Mouse (Mus musculus) hindbrain, postnatal 0 days (tissue): ENCODE measurements around the gene Neb. TPM values are rescaled to one million over a fixed set of nuclear protein-coding genes. Genes with fewer than 3 reads are reported as not detected.
A peak's percentile ranks its signal among the peaks of the same experiment; 100 is the strongest.

Source experiments
- ATAC-seq: fragments of 200-750 bp; cut with Nextera tagmentation; 2 replicates; pipeline ENCODE4 v1.8.0; 2017; ENCODE audit warnings: mild to moderate bottlenecking, moderate TSS enrichment, moderate library complexity
- DNase-seq: peaks from one replicate; pipeline ENCODE4 v3.0.0-alpha.2; 2015; ENCODE audit warnings: low spot score
- H3K27ac ChIP-seq: fragments of 300-500 bp; sonication (generic); 2 replicates; pipeline ENCODE4 v1.5.1; 2014; ENCODE audit warnings: mild to moderate bottlenecking
- H3K27me3 ChIP-seq: fragments of 300-500 bp; sonication (generic); 2 replicates; pipeline ENCODE4 v1.6.1; 2014; ENCODE audit warnings: low read length, mixed read lengths; ENCODE audit not compliant: insufficient read depth
- H3K36me3 ChIP-seq: fragments of 300-500 bp; sonication (generic); 2 replicates; pipeline ENCODE4 v1.6.1; 2014; ENCODE audit warnings: low read length, mixed read lengths; ENCODE audit not compliant: insufficient read depth
- H3K4me1 ChIP-seq: fragments of 300-500 bp; sonication (generic); 2 replicates; pipeline ENCODE4 v1.6.1; 2014; ENCODE audit warnings: antibody characterized with exemption, low read length, mixed read lengths; ENCODE audit not compliant: insufficient read depth
- H3K4me2 ChIP-seq: fragments of 300-500 bp; sonication (generic); 2 replicates; pipeline ENCODE4 v1.6.1; 2014; ENCODE audit warnings: low read depth, mild to moderate bottlenecking, low read length, moderate library complexity, mixed read lengths
- H3K4me3 ChIP-seq: fragments of 300-500 bp; sonication (generic); 2 replicates; pipeline ENCODE4 v1.5.1; 2014; ENCODE audit warnings: low read length
- H3K9ac ChIP-seq: fragments of 300-500 bp; sonication (generic); replicated peaks from 2 replicates; pipeline ENCODE4 v1.6.1; 2014; ENCODE audit warnings: mild to moderate bottlenecking, low read length, moderate library complexity, mixed read lengths
- H3K9me3 ChIP-seq: fragments of 300-500 bp; sonication (generic); 2 replicates; pipeline ENCODE4 v1.6.1; 2016; ENCODE audit warnings: low read length, mixed read lengths
- CTCF ChIP-seq: IDR thresholded peaks from 2 replicates; pipeline ENCODE4 v1.5.1; 2016; ENCODE audit warnings: antibody characterized with exemption, control low read depth, low read depth
- WGBS: fragments of 180-500 bp; shearing (Covaris S2); extraction: QIAGEN DNeasy Blood & Tissue Kit; methylation state at CpG from one replicate; pipeline ENCODE4 v1.1.7; 2014; 5-methylcytosine and 5-hydroxymethylcytosine counted together
- polyA plus RNA-seq: library from polyadenylated mRNA; unstranded; fragments of >200 nt; fragmentation: Nextera tagmentation; extraction: Ambion mirVana; gene quantifications from 2 replicates; pipeline ENCODE4 v1.2.1, GENCODE M21; 2015
- total RNA-seq: library from RNA; depleted of rRNA; stranded (reverse); fragments of >200 nt; gene quantifications from 2 replicates; pipeline ENCODE4 v1.2.3, GENCODE M21; 2014

The Neb gene
- total and polyA plus RNA-seq, 2 experiments from 2014 or later = 0.58 to 1.2 TPM

DNA sequence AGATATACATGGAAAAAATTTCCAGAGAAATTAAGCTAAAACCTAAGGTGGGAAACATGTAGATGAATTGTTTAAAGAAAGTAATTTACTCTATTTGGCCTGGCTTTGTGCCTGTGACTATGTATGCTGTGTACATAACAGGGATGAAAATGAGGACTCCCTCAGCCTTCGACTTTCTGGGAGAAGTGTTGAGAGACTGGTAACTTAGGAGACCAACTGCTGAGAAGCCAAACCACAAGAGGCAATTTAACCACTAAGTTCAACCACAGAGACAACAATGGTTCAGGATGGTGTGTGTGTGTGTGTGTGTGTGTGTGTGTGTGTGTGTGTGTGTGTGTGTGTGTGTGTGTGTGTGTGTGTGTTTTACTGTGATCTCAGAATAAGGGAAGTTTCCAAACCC is 126.2 kb downstream of the Neb start:
- Histone ChIP-seq H3K27ac (no peak overlapping the region), H3K36me3 (no peaks in the 10 kb centered on the region), H3K4me2 (no peak overlapping the region), H3K9ac (no peak overlapping the region), H3K4me1 (no peaks in the 10 kb centered on the region; the same call in 1 of the 2 replicates), H3K27me3 (no peaks in the 10 kb centered on the region), H3K9me3 (no peaks in the 10 kb centered on the region), H3K4me3 (no peak overlapping the region)
- no peak for TF ChIP-seq CTCF
- 55% methylated on average over 1 of the region's 1 CpGs for WGBS
- DNase-seq (no peak), ATAC-seq (no peak)

DNA sequence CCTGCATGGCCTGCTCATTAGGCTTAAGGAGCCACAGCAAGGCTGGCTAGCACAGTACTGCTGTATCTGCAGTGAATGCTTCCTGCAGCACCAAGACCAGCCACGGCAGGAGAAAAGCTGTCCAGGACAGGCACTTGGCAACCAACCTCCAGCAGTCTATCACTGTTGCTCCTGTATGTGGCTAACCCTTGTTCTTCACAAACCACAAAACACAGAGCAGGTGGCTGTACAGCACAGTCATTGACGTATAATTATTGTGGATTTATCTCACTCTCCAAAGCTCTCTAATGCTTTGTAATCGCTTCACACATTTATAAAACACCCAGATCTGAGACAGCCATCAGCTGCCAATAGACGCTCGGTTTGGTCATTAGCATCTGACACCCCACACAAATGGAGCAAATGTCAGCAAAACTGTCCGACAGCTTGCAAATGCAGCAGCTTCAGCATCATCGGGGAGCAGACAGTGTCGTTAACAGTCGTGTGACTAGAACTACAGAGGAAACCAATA is 129.9 kb downstream of the Neb start:
- H3K27ac ChIP-seq = no peak overlapping the region
- no peak for TF ChIP-seq CTCF

DNA sequence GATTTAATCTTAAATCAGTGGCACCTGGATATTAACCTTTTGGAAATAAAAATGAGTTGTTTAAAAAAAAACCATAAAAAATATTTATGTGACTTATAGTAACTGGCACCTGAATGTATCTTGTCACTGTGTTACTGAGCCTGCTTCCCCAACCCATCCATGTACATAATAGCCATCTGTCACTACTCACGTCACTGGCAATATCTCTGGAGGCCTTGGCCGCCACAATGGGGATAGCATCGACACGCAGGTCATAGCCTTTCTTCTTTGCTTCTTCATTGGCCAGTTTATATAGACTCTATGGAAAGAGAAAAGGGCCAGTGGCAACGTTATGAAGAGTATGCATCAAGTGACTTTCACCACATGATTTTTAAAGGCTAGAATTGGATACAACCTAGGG is 133.2 kb downstream of the Neb start:
- DNase-seq = no peak
- Histone ChIP-seq H3K27ac (no peak overlapping the region), H3K4me3 (no peak overlapping the region), H3K27me3 (no peaks in the 10 kb centered on the region), H3K4me1 (no peaks in the 10 kb centered on the region; the same call in 1 of the 2 replicates), H3K9ac (no peak overlapping the region), H3K4me2 (no peak overlapping the region), H3K9me3 (no peaks in the 10 kb centered on the region), H3K36me3 (no peaks in the 10 kb centered on the region)
- WGBS = 65% methylated on average over 5 of the region's 5 CpGs
- no peak for TF ChIP-seq CTCF
- ATAC-seq = no peak

More for the DNA sequence above, 129.9 kb downstream of the Neb start:
- H3K9me3 ChIP-seq = no peaks in the 10 kb centered on the region
- peak; percentile 44 for DNase-seq
- ATAC-seq = peak; percentile 70
- H3K27me3 ChIP-seq = no peaks in the 10 kb centered on the region
- H3K36me3 ChIP-seq = no peaks in the 10 kb centered on the region
- H3K4me1 ChIP-seq = no peaks in the 10 kb centered on the region; the same call in 1 of the 2 replicates
- H3K9ac ChIP-seq = no peak overlapping the region
- no peak overlapping the region for H3K4me3 ChIP-seq
- no peak overlapping the region for H3K4me2 ChIP-seq
- 45% methylated on average over 9 of the region's 9 CpGs for WGBS

DNA sequence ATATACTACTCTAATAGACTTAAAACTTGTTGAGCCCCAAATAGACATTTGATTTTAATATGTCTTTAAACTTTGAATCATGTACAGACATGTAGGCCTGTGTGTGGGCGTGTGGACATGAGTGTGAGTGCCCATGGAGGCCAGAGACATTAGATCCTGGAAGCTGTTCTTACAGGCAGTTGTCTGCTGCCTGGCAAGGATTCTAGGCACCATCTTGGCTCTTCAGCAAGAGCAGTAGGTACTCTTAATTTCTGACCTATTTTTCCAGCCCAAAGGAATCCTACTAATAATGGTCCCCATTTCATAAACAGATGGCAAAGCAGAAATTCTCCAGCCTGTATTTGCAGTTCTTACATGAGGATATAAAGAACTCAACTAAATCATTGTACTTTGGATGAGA is 135.6 kb downstream of the Neb start:
- H3K4me3 ChIP-seq = no peak overlapping the region
- DNase-seq (no peak), ATAC-seq (no peak)
- H3K36me3 ChIP-seq = no peaks in the 10 kb centered on the region
- no peaks in the 10 kb centered on the region for H3K9me3 ChIP-seq
- H3K9ac ChIP-seq = no peak overlapping the region
- no peaks in the 10 kb centered on the region for H3K27me3 ChIP-seq
- no peak overlapping the region for H3K27ac ChIP-seq
- 98% methylated on average over 1 of the region's 1 CpGs for WGBS
- TF ChIP-seq CTCF = no peak
- no peaks in the 10 kb centered on the region; the same call in 1 of the 2 replicates for H3K4me1 ChIP-seq
- H3K4me2 ChIP-seq = no peak overlapping the region

DNA sequence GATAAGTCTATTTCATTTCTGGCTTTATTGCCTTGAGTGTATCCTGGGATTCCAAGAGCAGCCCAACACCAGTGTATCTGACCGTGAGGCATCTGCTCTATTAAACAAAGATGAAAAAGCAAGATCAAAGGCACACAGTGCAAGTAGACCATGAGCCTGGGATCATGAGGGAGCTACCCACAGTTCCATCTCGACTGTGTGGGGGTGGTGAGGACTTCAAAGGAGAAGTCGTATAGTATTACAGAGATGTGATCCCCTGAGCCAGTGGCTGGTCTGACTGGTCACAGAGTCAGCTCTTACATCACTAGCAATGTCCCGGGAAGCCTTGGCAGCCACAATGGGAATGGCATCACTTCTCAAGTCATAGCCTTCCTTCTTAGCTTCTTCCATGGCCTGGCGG is 140.4 kb downstream of the Neb start:
- 73% methylated on average over 5 of the region's 5 CpGs for WGBS
- Histone ChIP-seq H3K27me3 (no peaks in the 10 kb centered on the region), H3K4me2 (no peak overlapping the region), H3K9me3 (no peaks in the 10 kb centered on the region), H3K36me3 (no peaks in the 10 kb centered on the region), H3K27ac (no peak overlapping the region), H3K4me1 (no peaks in the 10 kb centered on the region), H3K4me3 (no peak overlapping the region), H3K9ac (no peak overlapping the region)
- TF ChIP-seq CTCF = no peak
- DNase-seq (no peak), ATAC-seq (no peak)

DNA sequence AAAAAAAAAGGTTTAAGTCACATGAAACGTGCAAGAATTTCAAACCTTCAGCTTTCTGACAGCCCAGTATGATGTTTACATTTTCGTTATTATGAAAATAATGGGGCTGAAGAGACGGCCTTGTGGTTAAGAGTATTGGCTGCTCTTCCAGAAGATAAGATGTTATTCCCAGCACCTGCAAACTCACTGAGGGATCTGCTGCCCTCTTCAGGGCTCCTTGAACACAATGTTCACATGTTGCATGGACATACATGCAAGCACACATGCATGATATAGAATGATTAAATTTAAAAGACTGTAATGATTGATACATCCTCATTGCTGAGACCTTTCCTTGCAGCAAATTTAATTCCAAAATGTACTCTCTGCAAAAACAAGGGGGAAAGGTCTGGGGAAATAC is 150.7 kb downstream of the Neb start:
- WGBS = 69% methylated on average over 3 of the region's 3 CpGs
- no peaks in the 10 kb centered on the region for H3K9me3 ChIP-seq
- H3K9ac ChIP-seq = no peak overlapping the region
- no peak overlapping the region for H3K4me2 ChIP-seq
- TF ChIP-seq CTCF = no peak; the same call in 1 of the 2 replicates
- H3K27me3 ChIP-seq = no peaks in the 10 kb centered on the region
- no peak for ATAC-seq
- peak; percentile 19 for DNase-seq
- no peak overlapping the region for H3K27ac ChIP-seq
- H3K4me1 ChIP-seq = no peaks in the 10 kb centered on the region
- H3K4me3 ChIP-seq = no peak overlapping the region
- H3K36me3 ChIP-seq = no peaks in the 10 kb centered on the region

DNA sequence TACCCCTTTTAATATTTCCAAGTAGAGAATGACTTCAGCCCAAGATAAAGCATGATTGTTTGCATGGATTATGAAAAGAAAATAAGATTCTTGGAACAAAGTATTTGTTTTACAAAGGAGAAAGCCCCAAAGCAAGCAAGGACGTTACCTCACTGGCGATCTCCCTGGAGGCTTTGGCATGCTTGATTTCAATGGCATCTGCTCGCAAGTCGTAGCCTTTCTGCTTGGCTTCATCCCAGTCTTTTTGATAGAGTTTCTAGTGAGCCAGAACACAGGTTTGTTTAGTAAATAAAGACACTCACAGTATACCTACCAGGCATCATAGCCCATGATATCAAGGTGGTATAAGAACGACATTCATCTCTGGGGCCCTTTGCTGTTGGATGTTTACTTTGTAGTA is 153.9 kb downstream of the Neb start:
- no peak overlapping the region for H3K27ac ChIP-seq
- TF ChIP-seq CTCF = no peak
- H3K4me2 ChIP-seq = no peak overlapping the region
- no peaks in the 10 kb centered on the region for H3K4me1 ChIP-seq
- no peak overlapping the region for H3K4me3 ChIP-seq
- no peaks in the 10 kb centered on the region for H3K27me3 ChIP-seq
- ATAC-seq (no peak), DNase-seq (peak; percentile 21)
- H3K9ac ChIP-seq = no peak overlapping the region
- H3K9me3 ChIP-seq = no peaks in the 10 kb centered on the region
- 56% methylated on average over 5 of the region's 5 CpGs for WGBS
- H3K36me3 ChIP-seq = no peaks in the 10 kb centered on the region
